Mouse (Mus musculus): ENCODE measurements around the gene Apc2.
A peak's percentile ranks its signal among the peaks of the same experiment; 100 is the strongest.

Gene Apc2

GRCm38 (mm10) chr10:80321014-80321669, 25.4 kb downstream of the Apc2 start:
- no peak for DNase-seq (ENCODE audit: low read depth, low spot score)

GRCm38 (mm10) chr10:80321670-80322581, 26.1 kb downstream of the Apc2 start:
- DNase-seq (ENCODE audit: low read depth, low spot score) = no peak

GRCm38 (mm10) chr10:80322811-80323211, 27.0 kb downstream of the Apc2 start:
- DNase-seq (ENCODE audit: low read depth, low spot score) = no peak

GRCm38 (mm10) chr10:80323261-80324119, 27.7 kb downstream of the Apc2 start:
- DNase-seq (ENCODE audit: low read depth, low spot score) = no peak

GRCm38 (mm10) chr10:80324120-80325037, 28.6 kb downstream of the Apc2 start:
- DNase-seq (ENCODE audit: low read depth, low spot score) = no peak

GRCm38 (mm10) chr10:80325045-80325444, 29.3 kb downstream of the Apc2 start:
- DNase-seq (ENCODE audit: low read depth, low spot score) = no peak

GRCm38 (mm10) chr10:80329273-80330081, 33.7 kb downstream of the Apc2 start, which contains the start of the genes Pcsk4 and Reep6:
TSS of gene Pcsk4 (minus strand) at chr10:80329498.
TSS of gene Reep6 (plus strand) at chr10:80329953.
- DNase-seq (ENCODE audit: low read depth, low spot score) = peak; percentile 94

GRCm38 (mm10) chr10:80330084-80330483, 34.3 kb downstream of the Apc2 start:
- no peak for DNase-seq (ENCODE audit: low read depth, low spot score)

- DNase-seq (ENCODE audit: low read depth, low spot score) = no peak
Observed at GRCm38 (mm10) chr10:80330888-80331287, 35.1 kb downstream of the Apc2 start.

GRCm38 (mm10) chr10:80331636-80332524, 36.1 kb downstream of the Apc2 start:
- DNase-seq (ENCODE audit: low read depth, low spot score) = no peak

GRCm38 (mm10) chr10:80332525-80332989, 36.8 kb downstream of the Apc2 start:
- DNase-seq (ENCODE audit: low read depth, low spot score) = no peak

- no peak for DNase-seq (ENCODE audit: low read depth, low spot score)
Observed at GRCm38 (mm10) chr10:80336263-80336662, 40.5 kb downstream of the Apc2 start.

GRCm38 (mm10) chr10:80339941-80340750, 44.4 kb downstream of the Apc2 start:
- peak; percentile 71 for DNase-seq (ENCODE audit: low read depth, low spot score)

GRCm38 (mm10) chr10:80341026-80341425, 45.2 kb downstream of the Apc2 start:
- DNase-seq (ENCODE audit: low read depth, low spot score) = no peak

- no peak for DNase-seq (ENCODE audit: low read depth, low spot score)
Observed at GRCm38 (mm10) chr10:80341491-80342304, 45.9 kb downstream of the Apc2 start.

- no peak for DNase-seq (ENCODE audit: low read depth, low spot score)
Observed at GRCm38 (mm10) chr10:80342305-80342748, 46.5 kb downstream of the Apc2 start.

All from embryo, embryonic 11.5 days (tissue).